Mouse (Mus musculus): Measurements from ENCODE around the gene Efcab11.

- TF ChIP-seq CTCF (IDR thresholded peaks at IDR 0.05; ENCODE audit: low read depth) (peak; percentile 15; the same call in 1 of the 2 replicates), EP300 (IDR thresholded peaks at IDR 0.05; ENCODE audit: low read depth) (no peak)
Observed at GRCm38 (mm10) chr12:99883000-99883712, 1.1 kb downstream of the Efcab11 start.
